Mouse (Mus musculus) E14TG2a.4 (cell line): Measurements from ENCODE around the gene Kmt2b.

ENCODE experiments used
- CTCF ChIP-seq: conservative IDR thresholded peaks from 2 replicates; pipeline ENCODE4 v1.5.1; 2014; ENCODE audit warnings: low read length
- NANOG ChIP-seq: IDR thresholded peaks from 2 replicates; pipeline ENCODE4 v1.6.1; 2014; ENCODE audit warnings: borderline replicate concordance, low read length, mixed read lengths

GRCm38 (mm10) chr7:30567555-30567954, 21.0 kb downstream of the Kmt2b start:
- TF ChIP-seq CTCF, result no peak
- no peak for TF ChIP-seq NANOG
